ENCODE assay signal across 18 mouse cellular contexts in genomic region chr4:105557396-105557795, GRCm38 (mm10).
DNase-seq lines count a peak whose midpoint lies in the region; ATAC-seq and TF ChIP-seq lines count a peak whose summit lies in the region.
"Had no signal": no experiment of that assay in that cellular context is flagged by ENCODE, and none has a peak within 500 bp of the region (broad histone marks: within the 10 kb centered on the region; RNA-seq: fewer than 3 reads in every experiment).

No protein-coding gene starts in this region.

- H3K9ac ChIP-seq in lung, postnatal 0 days (replicated peaks; ENCODE audit: low read depth) = no peak overlapping the region
- H3K9ac ChIP-seq: embryonic facial prominence, embryonic 15.5 days; liver, embryonic 13.5 days; midbrain, embryonic 12.5 days had no signal

- peak; percentile 45; the same call in 1 of the 2 replicates for TF ChIP-seq EP300 in lung, postnatal 0 days (IDR thresholded peaks at IDR 0.05)

- no peak overlapping the region for H3ac ChIP-seq in myocyte (ENCODE audit: control insufficient read depth, insufficient read length)

- no peaks in the 10 kb centered on the region for H3K79me2 ChIP-seq in myocyte (ENCODE audit: control insufficient read depth, insufficient read depth)

- H3K9me3 ChIP-seq in lung, postnatal 0 days (ENCODE audit: low read length) = no peaks in the 10 kb centered on the region
- H3K9me3 ChIP-seq: embryonic facial prominence, embryonic 15.5 days; heart, embryonic 10.5 days; liver, embryonic 13.5 days; midbrain, embryonic 12.5 days had no signal

- 66% methylated on average over 2 of the region's 2 CpGs for WGBS in lung, postnatal 0 days

- 0 out of 2 replicates have a peak, but pooled peaks have one; percentile 33 for ATAC-seq in lung, postnatal 0 days
- no peak for ATAC-seq in granulocyte monocyte progenitor cell, adult 5-6 weeks (replicated peaks; ENCODE audit: poor library complexity, severe bottlenecking)
- ATAC-seq: forebrain, embryonic 14.5 days had no signal

- no peak for TF ChIP-seq POLR2A in myocyte (IDR thresholded peaks at IDR 0.05; ENCODE audit: insufficient read length, low read depth)

- H3K27me3 ChIP-seq in lung, postnatal 0 days (replicated peaks; ENCODE audit: insufficient read depth, low read length) = no peaks in the 10 kb centered on the region
- no peaks in the 10 kb centered on the region for H3K27me3 ChIP-seq in myocyte (ENCODE audit: control insufficient read depth, insufficient read depth, insufficient read length)
- H3K27me3 ChIP-seq: embryonic facial prominence, embryonic 15.5 days; liver, embryonic 13.5 days; midbrain, embryonic 12.5 days had no signal

- no peaks in the 10 kb centered on the region for H3K36me3 ChIP-seq in lung, postnatal 0 days (ENCODE audit: insufficient read depth, low read length)
- no peaks in the 10 kb centered on the region for H3K36me3 ChIP-seq in myocyte (ENCODE audit: control insufficient read depth, insufficient read depth)
- H3K36me3 ChIP-seq: embryonic facial prominence, embryonic 15.5 days; G1E; heart, embryonic 10.5 days; liver, embryonic 13.5 days; midbrain, embryonic 12.5 days had no signal

- H3K4me1 ChIP-seq in lung, postnatal 0 days (ENCODE audit: insufficient read depth, low read depth, low read length) = no peaks in the 10 kb centered on the region
- H3K4me1 ChIP-seq: embryonic facial prominence, embryonic 15.5 days; heart, embryonic 10.5 days; liver, embryonic 13.5 days; midbrain, embryonic 12.5 days had no signal

- H3K4me3 ChIP-seq in lung, postnatal 0 days (ENCODE audit: low read depth, low read length) = no peak overlapping the region
- no peak overlapping the region for H3K4me3 ChIP-seq in myocyte
- H3K4me3 ChIP-seq: embryonic facial prominence, embryonic 15.5 days; gastrocnemius, adult 2 months; heart, embryonic 10.5 days; liver, embryonic 13.5 days; midbrain, embryonic 12.5 days had no signal

- peak; percentile 54 for DNase-seq in gastrocnemius, adult 18-20 months (ENCODE audit: low spot score)
- no peak for DNase-seq in gastrocnemius, postnatal 25 days
- peak; percentile 63 for DNase-seq in lung, postnatal 0 days (ENCODE audit: low spot score)
- no peak for DNase-seq in lung, postnatal 10 days
- peak; percentile 83 for DNase-seq in adipocyte (ENCODE audit: low spot score)
- DNase-seq in layer of hippocampus, adult 11-12 months (ENCODE audit: low spot score) = no peak
- DNase-seq: B cell, adult 2 months; cerebellum, adult 9-10 months; gastrocnemius, adult 2 months; liver, embryonic 13.5 days had no signal

- no peak overlapping the region for H3K27ac ChIP-seq in lung, postnatal 0 days (ENCODE audit: low read length)
- H3K27ac ChIP-seq: embryonic facial prominence, embryonic 15.5 days; gastrocnemius, adult 2 months; heart, embryonic 10.5 days; liver, embryonic 13.5 days; macrophage; midbrain, embryonic 12.5 days had no signal

- no peak for TF ChIP-seq CTCF in lung, postnatal 0 days (IDR thresholded peaks at IDR 0.05)

- no peak overlapping the region for H3K4me2 ChIP-seq in lung, postnatal 0 days (replicated peaks; ENCODE audit: low read depth, low read length)
- H3K4me2 ChIP-seq in myocyte (ENCODE audit: low read depth) = no peak overlapping the region
- H3K4me2 ChIP-seq: embryonic facial prominence, embryonic 15.5 days; liver, embryonic 13.5 days; midbrain, embryonic 12.5 days had no signal

TF ChIP-seq in myocyte, 11 proteins besides CTCF, POLR2A, EP300 and RAD21:
- no peak for TF ChIP-seq SRF (IDR thresholded peaks at IDR 0.05; ENCODE audit: control insufficient read depth, insufficient read length, low read depth)
- peak; percentile 85 for TF ChIP-seq CEBPB (IDR thresholded peaks at IDR 0.05; ENCODE audit: insufficient read depth, poor library complexity, severe bottlenecking)
- no peak for TF ChIP-seq MAX (IDR thresholded peaks at IDR 0.05; ENCODE audit: low read depth)

Comparison
In these comparisons a context has a peak if more than half of its experiments do, and no peak if none do; other contexts are left out.
1. DNase-seq: peak in gastrocnemius, adult 18-20 months (single experiment), lung, postnatal 0 days (single experiment) and adipocyte (single experiment); none in gastrocnemius, postnatal 25 days (single experiment), lung, postnatal 10 days (single experiment) and layer of hippocampus, adult 11-12 months (single experiment).